Mouse (Mus musculus) Muller cell, postnatal 12 days (primary cell): ENCODE data around the gene 6030452D12Rik.
A peak's percentile ranks its signal among the peaks of the same experiment; 100 is the strongest.

Experiments
- DNase-seq: peaks from one replicate; pipeline ENCODE4 v3.0.0-alpha.2; 2015; ENCODE audit errors: inconsistent ontology term

The 6030452D12Rik gene

DNA sequence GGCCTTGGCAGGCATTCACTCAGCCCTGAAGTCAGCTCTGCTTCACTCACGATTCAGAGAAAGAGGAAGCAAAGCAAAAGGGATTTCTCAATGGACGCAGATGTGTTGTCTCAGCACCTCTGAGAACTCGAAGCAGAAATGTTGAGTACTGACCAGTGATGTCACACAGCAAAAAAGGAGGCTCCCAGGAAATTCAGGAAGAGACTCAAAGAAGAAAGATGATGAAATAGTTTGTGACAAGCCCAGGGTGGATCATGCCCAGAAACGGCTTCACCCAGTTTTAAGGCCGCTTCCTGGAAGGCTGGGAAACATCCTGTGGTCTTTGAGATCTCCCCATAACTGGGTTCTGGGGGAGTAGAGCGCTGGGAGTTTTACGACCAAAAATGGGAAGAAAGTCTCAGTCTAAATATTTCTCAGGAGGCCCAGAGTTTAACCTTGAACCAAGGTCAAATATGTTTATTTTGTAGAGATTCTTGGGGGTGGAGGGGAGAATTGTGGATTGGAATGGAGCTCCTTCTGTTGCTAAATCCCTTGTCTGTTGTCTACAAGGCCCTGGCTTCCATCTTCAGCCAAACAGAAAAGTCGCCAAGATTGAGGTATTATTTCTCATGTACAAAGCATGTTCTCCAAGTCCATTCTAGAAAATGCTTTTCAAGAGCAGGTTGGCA, at the start of gene 6030452D12Rik:
6030452D12Rik (plus strand) TSS at position 505 of the 668 bp plus-strand sequence.
- no peak for DNase-seq

DNA sequence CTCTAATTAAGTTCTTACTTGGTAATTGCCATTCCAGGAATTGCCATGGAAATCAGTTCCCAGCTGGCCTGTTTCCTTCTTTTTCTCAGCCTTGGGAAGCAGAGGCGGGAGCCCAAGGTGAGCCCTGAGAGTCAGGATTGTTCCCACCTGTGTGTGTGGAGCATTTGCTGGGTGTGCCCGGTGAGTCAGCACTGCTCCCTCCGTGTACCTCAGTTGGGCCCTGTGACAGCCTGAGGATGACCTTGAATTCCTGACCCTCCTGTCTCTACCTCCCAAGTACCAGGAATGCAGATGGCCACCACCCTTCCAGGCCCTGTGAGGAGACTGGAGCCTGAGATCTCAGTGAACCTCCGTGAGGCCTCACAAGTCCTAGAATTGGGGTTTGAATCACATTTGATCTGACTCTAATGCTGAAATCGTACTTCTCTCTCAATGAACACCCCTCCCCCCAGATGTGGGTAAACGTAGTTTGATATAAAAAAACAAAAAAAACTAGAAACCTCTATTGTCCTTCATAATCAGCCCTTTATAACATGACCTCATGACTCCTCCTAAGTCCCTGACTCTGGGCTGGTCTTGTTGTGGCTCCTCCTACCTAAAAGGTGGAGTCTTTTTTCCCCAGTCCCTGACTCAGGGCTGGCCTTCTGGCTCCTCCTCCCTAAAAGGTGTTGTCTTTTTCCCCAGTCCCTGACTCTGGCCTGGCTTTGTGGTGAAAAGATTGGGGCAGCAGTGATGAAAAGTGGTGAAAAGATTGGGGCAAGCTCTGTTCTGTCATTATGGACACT, 48.8 kb upstream of the 6030452D12Rik start:
- DNase-seq: no peak

DNA sequence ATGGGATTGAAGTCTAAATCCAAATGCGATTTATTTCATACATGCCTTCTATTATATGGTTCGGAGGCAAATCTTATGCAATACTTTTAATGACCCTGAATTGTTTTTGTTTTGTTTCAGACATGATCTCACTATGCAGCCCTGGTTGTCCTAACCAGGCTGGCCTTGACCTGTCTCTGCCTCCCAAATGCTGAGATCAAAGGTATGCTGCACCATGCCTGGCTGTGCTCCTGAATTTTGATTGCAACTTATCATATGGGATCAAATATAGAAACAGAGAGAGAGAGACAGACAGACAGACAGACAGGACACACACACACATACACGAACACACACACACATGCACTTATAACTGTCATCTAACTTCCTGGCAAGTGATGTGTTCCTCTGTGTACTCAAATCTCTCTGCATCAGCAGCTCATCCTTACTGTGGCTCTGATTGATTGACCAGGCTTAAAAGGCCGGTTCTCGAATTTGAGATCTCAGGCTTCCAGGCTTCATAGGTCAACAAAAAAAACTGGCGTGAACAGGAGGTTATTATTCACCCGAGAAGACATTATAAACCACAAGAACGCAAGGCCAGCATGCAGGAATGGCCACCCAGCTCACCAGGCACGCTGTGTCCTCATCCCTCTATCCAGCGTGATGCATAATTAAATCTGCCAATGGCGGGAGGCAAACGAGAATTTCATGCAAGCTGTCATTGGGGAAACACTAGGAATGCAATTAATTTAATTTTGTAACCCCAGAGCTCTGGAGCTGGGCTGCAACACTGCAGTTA, 47.4 kb upstream of the 6030452D12Rik start:
- peak; percentile 84 for DNase-seq

DNA sequence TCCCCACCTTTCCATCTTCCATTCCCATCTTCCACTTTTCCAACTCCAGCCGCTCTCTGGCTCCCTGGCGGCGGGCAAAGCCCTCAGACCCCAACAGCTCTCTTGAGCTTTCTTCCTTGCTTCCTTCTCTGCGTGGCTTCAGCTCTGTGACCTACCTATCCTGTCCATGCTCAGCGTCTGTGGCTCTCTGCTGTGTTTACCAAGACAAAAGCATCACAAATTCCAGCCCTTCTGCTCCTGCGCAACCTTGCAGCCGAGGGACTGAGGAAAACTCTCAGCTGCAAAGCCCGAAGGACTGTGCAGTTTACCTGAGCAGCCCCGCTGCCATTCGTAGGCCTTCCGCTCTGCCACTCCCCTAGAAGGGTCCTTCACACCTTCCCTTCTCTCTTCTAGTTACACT, 46.3 kb upstream of the 6030452D12Rik start:
- DNase-seq: no peak

DNA sequence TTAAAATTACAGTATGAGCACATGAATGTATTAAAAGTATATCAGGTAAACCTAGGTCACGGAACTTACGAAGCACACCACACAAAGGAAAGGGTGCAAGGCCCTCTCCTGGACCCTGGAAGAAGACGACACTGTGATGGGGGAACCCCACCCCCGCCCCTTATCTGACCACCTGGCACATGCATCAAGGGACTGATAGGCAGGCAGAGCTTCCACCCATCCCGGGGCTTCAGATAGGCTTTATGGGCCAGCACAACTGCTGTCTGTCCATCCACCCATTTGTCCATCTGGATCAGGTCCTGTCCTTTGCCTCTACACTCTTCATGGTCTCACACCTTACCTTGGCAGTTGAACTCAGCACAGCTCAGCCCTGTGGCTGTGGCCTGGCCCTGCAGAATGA, 38.2 kb upstream of the 6030452D12Rik start:
- no peak for DNase-seq

DNA sequence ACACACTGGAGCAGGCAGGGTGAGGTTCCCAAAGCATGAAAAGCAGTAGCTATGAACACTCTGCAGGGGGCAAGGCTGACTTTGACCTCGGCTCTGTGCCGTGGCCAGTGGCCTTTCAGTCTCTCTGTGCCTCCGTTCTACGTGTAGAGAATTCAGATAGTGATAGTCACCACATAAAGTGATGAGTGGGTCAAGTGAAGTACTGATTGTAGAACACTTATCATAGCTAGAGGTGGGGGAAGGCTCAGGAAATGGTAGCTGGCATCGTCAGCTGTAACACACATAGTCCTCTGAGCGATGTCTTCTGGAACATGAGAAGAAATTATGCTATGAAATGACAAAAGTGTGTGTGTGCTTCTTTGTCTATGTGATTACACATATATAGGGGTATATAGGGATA, 36.5 kb upstream of the 6030452D12Rik start:
- DNase-seq: no peak

DNA sequence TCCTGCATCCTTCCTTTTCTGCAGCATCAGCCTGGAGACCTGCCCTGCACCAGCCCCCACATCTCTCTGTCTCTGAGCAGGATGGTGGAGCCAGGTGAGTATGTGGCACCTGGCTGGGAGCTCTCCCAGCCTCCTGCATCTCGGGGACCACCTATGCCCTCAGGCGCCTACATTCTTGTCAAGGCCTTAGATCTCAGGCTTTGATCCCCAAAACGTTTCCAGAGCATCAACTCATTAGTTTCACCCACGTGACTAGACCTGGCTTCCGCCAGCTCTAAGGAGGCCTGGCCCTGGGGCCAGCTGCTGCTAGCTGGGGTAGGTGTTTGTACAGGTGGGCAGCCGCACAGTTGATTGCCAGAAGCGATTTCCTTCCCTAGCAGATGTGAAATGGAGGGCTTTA, 30.8 kb upstream of the 6030452D12Rik start:
- no peak for DNase-seq

DNA sequence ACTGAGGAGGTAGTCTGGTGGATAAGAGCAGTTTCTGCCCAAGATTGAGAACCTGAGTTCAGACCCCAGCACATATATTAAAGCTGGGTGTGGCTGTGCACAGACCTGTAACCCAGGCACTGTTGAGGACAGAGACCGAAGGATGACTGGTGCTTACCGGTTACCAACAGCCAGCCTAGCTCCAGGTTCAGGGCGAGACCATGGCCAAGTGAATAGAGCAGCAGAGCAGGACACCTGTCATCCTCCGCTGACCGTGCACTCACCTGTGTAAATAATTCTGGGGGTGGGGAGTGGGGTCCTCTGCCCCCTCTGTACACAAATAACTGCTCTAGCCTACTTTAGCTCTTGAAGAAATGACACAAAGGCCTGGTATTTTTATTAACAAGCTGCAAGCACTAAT, 26.3 kb upstream of the 6030452D12Rik start:
- no peak for DNase-seq

DNA sequence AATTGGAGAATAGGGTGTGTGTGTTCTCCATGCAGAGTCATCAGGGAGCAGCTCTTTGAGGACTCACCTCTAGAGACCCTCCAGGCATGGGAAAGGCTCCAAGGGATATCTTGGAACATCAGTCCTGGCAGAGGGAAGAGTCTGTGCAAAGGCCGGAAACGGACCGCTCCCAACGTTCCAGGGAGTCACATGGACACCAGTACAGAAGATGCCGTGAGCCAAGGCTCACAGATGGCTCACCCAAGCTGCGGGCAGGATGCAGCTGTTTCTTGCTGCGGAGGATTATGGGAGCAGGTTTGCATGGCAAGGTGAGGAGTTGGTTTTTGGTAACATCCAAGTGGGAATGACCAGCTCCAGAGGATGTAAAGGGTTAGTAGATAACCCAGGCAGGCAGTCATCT, 3.9 kb downstream of the 6030452D12Rik start:
- no peak for DNase-seq

DNA sequence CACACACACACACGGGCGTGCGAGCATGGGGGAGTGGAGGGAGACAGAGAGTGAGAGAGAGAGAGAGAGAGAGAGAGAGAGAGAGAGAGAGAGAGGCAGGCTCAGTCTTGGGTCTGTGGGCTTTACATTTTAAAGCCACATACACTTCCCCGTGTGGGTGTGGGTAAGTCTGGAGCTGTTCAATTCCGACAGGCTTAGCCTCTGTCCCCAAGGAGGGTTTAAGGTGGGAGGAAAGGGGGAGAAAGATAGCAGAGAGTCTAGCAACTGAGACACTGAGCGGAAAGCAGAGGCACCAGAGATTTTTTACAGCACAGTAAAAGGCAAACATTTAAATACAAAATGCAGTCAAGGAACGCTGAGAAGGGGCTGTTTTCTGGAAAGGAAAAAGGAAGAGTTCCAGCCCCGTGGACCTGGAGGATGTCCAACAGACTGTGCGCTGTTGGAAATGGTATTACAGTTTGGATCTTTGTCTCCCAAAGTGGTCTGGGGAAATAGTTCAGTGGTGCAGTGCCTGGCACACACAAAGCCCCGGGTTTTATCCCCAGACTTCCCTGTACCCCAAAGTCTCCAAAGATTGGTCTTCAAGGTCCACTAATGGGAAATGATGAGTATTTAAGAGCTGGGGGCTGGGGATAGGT, 5.1 kb downstream of the 6030452D12Rik start:
- DNase-seq: no peak

DNA sequence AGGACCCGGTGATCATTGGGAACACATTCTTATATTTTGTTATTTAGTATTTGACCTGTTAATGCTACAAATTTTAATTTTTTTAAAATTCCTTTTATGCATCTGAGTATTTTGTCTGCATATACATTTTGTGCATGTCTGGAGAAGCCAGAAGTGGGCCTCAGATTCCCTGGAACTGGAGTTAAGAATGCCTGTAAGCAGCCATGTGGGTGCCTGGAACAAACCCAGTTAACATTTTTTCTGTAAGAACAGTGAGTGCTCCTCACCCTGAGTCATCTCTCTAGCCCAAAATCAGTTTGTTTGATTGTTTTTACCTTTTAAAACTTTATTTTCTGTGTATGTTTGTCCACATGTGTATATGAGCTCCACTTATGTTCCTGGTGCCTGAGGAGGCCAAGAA, 5.8 kb downstream of the 6030452D12Rik start:
- DNase-seq: no peak

DNA sequence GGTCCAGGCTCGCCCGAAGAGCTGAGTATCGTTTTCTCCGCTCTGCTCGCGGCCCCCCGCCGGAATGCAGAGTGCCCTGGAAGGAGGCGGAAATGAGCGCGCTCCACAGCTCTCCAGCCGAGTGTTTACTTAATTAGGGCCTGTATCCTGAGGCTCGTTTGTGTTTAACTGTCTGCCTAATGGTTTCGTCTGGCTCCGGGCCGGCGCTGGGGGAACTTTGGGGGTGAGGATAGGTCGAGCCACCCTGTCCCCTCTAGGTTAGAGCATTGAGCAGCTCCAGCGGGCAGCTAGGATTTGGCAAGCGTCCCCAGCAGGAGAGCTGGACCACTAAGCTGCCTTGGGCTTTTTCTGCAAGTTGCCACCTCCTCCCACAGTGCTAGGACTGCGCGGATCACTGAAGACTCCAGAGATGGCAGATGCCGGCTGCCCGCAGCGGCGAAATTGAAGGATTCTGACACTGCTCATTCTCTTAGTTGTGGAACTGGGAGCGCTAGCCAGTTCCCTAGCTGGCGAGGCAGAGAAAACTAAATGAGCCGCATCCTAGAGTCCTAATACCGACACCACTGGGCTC, 7.5 kb downstream of the 6030452D12Rik start:
- peak; percentile 89 for DNase-seq

DNA sequence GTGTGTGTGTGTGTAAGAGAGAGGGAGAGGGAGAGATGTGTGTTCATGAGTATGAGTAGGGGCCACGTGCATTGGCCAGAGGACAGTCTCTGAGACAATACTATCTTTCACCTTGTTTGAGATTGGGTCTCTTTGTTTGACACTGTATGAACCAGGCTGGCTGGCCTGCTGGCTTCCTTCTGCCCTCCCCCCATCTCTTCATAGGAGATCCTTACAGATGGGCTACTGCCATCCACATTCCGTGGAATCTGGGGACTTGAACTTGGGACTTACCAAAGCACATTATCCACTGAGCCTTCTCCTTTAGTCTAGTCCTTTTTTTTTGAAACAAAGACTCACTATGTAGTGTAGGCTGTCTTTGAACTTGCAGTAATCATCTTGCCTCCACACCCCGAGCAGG, 8.1 kb downstream of the 6030452D12Rik start:
- no peak for DNase-seq

DNA sequence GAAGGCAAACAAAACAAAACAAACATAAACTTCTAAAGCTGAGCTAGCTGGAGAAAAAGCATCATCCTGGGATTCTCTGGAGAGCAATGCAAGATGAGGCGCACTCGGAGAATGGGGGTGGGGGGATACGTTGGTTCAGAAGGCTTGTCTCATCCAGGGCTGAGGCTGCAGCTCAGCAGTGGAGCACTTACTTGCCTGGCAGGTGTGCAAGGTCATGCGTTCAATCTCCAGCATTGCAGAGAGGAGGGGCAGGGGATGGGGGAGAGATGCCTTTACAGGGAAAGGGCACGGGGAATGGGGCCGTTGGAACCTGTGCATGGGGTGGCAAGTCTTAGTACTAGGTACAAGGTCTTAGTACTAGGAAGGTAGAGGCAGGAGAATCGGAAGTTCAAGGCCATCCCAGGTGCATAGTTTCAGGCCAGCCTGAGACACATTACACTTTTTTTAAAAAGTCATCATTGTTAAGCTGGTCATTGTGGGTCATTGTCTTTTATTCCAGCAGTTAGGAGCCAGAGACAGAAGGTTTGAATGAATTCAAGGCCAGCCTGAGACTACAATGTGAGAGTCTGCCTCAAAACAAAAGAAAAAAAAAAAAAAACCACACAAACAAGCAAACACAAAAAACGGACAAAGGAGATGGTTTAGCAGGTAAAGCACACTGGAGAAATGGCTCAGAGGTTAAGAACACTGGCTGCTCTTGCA, 8.9 kb downstream of the 6030452D12Rik start:
- DNase-seq: no peak

DNA sequence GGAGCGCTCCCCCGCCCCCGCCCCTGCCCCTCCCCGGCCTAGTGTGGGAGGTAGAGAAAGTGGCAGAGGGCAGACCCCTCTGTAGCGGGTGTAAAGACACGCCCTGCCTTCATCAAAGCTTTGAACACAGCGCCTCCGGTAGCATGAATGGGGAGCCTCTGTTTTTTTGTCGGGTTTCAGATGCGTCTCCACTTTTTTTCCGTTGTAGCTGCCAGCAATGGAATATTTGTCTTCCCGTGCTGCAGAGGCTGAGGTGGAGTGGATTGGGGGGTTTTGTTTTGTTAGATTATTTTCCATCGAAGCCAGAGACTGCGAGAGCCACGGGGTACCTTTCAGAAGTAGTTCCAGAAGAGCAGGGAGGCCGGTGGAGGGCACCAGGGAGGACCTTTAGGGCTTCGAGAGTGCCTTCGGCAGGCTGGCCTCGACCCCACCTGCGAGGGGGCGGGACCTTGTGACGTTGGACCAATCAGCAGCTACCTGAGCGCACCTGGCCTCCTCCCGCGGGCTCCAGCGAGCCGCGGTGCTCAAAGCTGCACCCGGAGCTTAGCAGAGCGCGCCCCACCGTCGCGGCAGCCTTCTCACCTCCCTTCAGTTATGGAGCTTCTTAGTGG, 10.1 kb downstream of the 6030452D12Rik start, which contains the start of gene Cdh3:
Cdh3 (plus strand) TSS at position 527 of the 611 bp plus-strand sequence.
- peak; percentile 15 for DNase-seq

DNA sequence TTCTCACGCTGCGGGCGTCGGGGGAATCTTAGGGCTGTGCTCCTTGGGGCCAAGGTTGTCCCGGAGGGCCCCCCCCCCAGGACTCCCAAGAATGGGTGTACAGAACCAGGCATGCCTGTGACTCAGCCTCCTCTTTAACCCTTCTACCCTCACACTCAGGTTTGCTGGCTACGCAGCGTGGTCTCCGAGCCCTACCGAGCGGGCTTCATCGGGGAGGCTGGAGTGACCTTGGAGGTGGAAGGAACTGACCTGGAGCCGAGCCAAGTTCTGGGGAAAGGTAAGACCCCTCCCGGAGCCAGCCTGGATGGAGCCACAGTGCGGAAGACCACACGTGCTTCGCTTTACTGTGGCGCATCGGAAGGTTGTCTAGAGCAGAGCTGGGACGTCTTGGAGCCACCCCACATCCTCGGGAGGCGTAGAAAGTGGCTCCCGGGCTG, 10.8 kb downstream of the 6030452D12Rik start:
- no peak for DNase-seq

DNA sequence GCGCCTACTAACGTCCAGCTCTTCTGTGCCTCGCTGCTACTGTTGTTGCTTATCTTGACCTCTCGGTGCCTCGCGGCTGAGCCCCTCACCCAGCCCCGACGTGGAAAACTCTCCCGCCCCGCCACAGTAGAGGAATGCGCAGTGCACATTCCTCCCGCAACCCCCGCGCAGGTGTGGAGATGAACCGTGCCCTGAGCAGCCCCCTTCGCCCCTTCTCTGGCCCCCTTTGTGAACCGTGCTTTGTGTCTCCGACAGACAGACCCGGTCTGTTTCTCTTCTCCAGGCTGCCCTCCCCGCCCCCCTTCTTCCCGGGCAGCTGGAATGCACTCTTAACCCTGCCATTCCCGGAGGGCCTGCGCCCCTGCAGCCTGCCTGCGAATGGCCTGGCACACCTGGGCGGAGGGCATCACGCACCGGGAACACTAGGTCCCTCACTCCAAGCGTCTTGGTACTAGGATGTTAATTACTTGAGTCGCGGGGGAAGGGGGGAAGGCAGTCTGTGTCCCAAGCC, 11.3 kb downstream of the 6030452D12Rik start:
- no peak for DNase-seq

DNA sequence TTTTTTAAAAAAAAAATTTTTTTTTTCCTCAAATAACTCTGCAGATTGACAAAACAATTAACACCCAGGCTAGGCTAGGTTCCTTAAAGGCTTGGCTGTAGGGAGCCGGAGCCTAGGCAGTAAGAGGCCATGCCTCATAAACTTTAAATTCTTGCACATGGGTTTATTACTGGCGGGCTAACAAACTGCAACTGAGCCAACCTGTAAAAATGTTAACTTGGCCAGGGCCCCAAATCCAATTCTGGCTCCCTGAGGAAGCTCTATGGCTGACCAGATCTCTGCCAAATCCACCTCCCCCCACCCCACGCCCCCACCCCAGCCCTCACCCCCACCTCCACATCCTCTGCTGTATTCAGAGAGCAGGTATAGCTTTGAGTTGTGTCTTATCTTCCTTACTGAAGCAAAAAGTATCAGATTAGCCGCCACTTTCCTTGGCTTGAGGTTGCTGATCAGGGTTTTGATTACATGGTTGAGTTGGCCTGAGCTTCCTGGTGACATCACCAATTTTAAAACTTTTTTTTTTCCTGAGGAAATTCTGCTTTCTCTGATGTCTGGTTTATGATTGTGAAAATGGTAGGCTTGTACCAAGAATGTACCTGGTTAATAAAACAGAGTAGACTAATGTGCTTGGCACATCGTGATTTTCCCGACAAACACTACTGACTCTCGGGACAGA, 12.3 kb downstream of the 6030452D12Rik start:
- DNase-seq: no peak

DNA sequence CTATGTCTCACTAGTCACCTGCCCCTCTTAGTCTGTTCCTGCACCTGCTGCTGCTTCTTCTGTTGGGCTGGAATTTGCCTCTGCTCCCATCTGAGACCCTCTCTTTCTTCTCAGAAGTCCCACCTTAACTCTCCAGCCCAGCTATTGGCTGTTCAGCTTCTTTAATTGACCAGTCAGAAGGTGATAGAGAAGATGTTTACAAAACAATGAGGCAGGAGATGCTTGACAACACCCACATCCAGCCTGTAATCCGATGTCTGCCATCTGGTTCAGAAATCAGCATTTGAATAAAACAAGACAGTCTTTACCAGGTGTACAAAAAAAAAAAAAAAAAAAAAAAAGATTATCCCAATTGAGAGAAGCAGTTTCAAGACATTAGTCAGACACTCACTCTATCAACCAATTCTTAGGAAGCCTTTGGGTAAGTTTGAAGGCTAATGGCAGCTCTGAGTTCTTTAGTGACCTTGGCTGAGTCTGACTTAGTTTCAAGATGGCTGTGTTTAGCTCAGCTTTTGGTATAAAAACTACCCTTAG, 15.7 kb downstream of the 6030452D12Rik start:
- no peak for DNase-seq
